Mouse (Mus musculus): ENCODE results near the gene Qdpr. TPM values are rescaled to one million over a fixed set of nuclear protein-coding genes. Genes with fewer than 3 reads are reported as not detected.
A peak's percentile ranks its signal among the peaks of the same experiment; 100 is the strongest.

The Qdpr gene
- polyA plus RNA-seq, 1 experiment: 62.4 TPM

GRCm38 (mm10) chr5:45448676-45449075 is 1.4 kb downstream of the Qdpr start:
- Histone ChIP-seq H3K4me2 (ENCODE audit: low read depth) (peak overlapping the region; percentile 95), H3K4me3 (peak overlapping the region; percentile 34), H3K27me3 (ENCODE audit: control insufficient read depth, insufficient read depth, insufficient read length) (no peaks in the 10 kb centered on the region), H3K36me3 (ENCODE audit: control insufficient read depth, insufficient read depth) (no peaks in the 10 kb centered on the region), H3K79me2 (ENCODE audit: control insufficient read depth, insufficient read depth) (no peaks in the 10 kb centered on the region), H3ac (ENCODE audit: control insufficient read depth, insufficient read length) (no peak overlapping the region)
- TF ChIP-seq POLR2AphosphoS2 (IDR thresholded peaks at IDR 0.05; ENCODE audit: insufficient read length, low read depth) (no peak), SRF (IDR thresholded peaks at IDR 0.05; ENCODE audit: control insufficient read depth, insufficient read length, low read depth) (no peak), MYOD1 (IDR thresholded peaks at IDR 0.05; ENCODE audit: control insufficient read depth in 1 of 3, insufficient read length in 2 of 3, low read depth in 2 of 3) (no peak), USF1 (IDR thresholded peaks at IDR 0.05; ENCODE audit: low read depth) (no peak), TCF3 (IDR thresholded peaks at IDR 0.05; ENCODE audit: insufficient read length, low read depth) (no peak), E2F4 (IDR thresholded peaks at IDR 0.05; ENCODE audit: insufficient read depth) (no peak), MYOG (IDR thresholded peaks at IDR 0.05; ENCODE audit: control insufficient read depth in 1 of 3, insufficient read depth in 1 of 3, insufficient read length in 2 of 3, low read depth in 2 of 3) (no peak), POLR2A (IDR thresholded peaks at IDR 0.05; ENCODE audit: insufficient read length, low read depth) (no peak), REST (IDR thresholded peaks at IDR 0.05; ENCODE audit: insufficient read depth, insufficient read length) (no peak), CEBPB (IDR thresholded peaks at IDR 0.05; ENCODE audit: insufficient read depth, poor library complexity, severe bottlenecking) (no peak), TCF12 (IDR thresholded peaks at IDR 0.05; ENCODE audit: insufficient read depth, poor library complexity, severe bottlenecking) (no peak), MAX (IDR thresholded peaks at IDR 0.05; ENCODE audit: low read depth) (no peak)

GRCm38 (mm10) chr5:45444130-45444832 is 5.8 kb downstream of the Qdpr start:
- no peaks in the 10 kb centered on the region for H3K36me3 ChIP-seq (ENCODE audit: control insufficient read depth, insufficient read depth)
- no peak overlapping the region for H3K4me3 ChIP-seq
- no peak for TF ChIP-seq POLR2AphosphoS2 (IDR thresholded peaks at IDR 0.05; ENCODE audit: insufficient read length, low read depth)
- TF ChIP-seq TCF12 (IDR thresholded peaks at IDR 0.05; ENCODE audit: insufficient read depth, poor library complexity, severe bottlenecking): peak; percentile 57
- TF ChIP-seq REST (IDR thresholded peaks at IDR 0.05; ENCODE audit: insufficient read depth, insufficient read length): no peak
- peak; percentile 70 for TF ChIP-seq TCF3 (IDR thresholded peaks at IDR 0.05; ENCODE audit: insufficient read length, low read depth)
- TF ChIP-seq MYOD1 (IDR thresholded peaks at IDR 0.05; ENCODE audit: control insufficient read depth in 1 of 3, insufficient read length in 2 of 3, low read depth in 2 of 3): peak; percentile 70 to 96 (median 88)
- TF ChIP-seq MAX (IDR thresholded peaks at IDR 0.05; ENCODE audit: low read depth): no peak
- peak; percentile 55 to 93 (median 77) for TF ChIP-seq MYOG (IDR thresholded peaks at IDR 0.05; ENCODE audit: control insufficient read depth in 1 of 3, insufficient read depth in 1 of 3, insufficient read length in 2 of 3, low read depth in 2 of 3)
- no peak overlapping the region for H3ac ChIP-seq (ENCODE audit: control insufficient read depth, insufficient read length)
- H3K27me3 ChIP-seq (ENCODE audit: control insufficient read depth, insufficient read depth, insufficient read length): no peaks in the 10 kb centered on the region
- no peaks in the 10 kb centered on the region for H3K79me2 ChIP-seq (ENCODE audit: control insufficient read depth, insufficient read depth)
- peak overlapping the region; percentile 21 for H3K4me2 ChIP-seq (ENCODE audit: low read depth)

GRCm38 (mm10) chr5:45441745-45442144 is 8.3 kb downstream of the Qdpr start:
- Histone ChIP-seq H3K4me3 (no peak overlapping the region), H3K27me3 (ENCODE audit: control insufficient read depth, insufficient read depth, insufficient read length) (no peaks in the 10 kb centered on the region), H3K36me3 (ENCODE audit: control insufficient read depth, insufficient read depth) (no peaks in the 10 kb centered on the region), H3K4me2 (ENCODE audit: low read depth) (no peak overlapping the region), H3ac (ENCODE audit: control insufficient read depth, insufficient read length) (no peak overlapping the region), H3K79me2 (ENCODE audit: control insufficient read depth, insufficient read depth) (no peaks in the 10 kb centered on the region)
- TF ChIP-seq E2F4 (IDR thresholded peaks at IDR 0.05; ENCODE audit: insufficient read depth): no peak
- no peak for TF ChIP-seq REST (IDR thresholded peaks at IDR 0.05; ENCODE audit: insufficient read depth, insufficient read length)
- TF ChIP-seq USF1 (IDR thresholded peaks at IDR 0.05; ENCODE audit: low read depth): no peak
- no peak for TF ChIP-seq POLR2A (IDR thresholded peaks at IDR 0.05; ENCODE audit: insufficient read length, low read depth)
- no peak for TF ChIP-seq MYOD1 (IDR thresholded peaks at IDR 0.05; ENCODE audit: control insufficient read depth in 1 of 3, insufficient read length in 2 of 3, low read depth in 2 of 3)
- no peak for TF ChIP-seq CEBPB (IDR thresholded peaks at IDR 0.05; ENCODE audit: insufficient read depth, poor library complexity, severe bottlenecking)
- no peak for TF ChIP-seq MAX (IDR thresholded peaks at IDR 0.05; ENCODE audit: low read depth)
- no peak for TF ChIP-seq POLR2AphosphoS2 (IDR thresholded peaks at IDR 0.05; ENCODE audit: insufficient read length, low read depth)
- TF ChIP-seq SRF (IDR thresholded peaks at IDR 0.05; ENCODE audit: control insufficient read depth, insufficient read length, low read depth): no peak
- no peak for TF ChIP-seq TCF12 (IDR thresholded peaks at IDR 0.05; ENCODE audit: insufficient read depth, poor library complexity, severe bottlenecking)

- Histone ChIP-seq H3ac (ENCODE audit: control insufficient read depth, insufficient read length) (no peak overlapping the region), H3K4me2 (ENCODE audit: low read depth) (no peak overlapping the region), H3K4me3 (no peak overlapping the region), H3K27me3 (ENCODE audit: control insufficient read depth, insufficient read depth, insufficient read length) (no peaks in the 10 kb centered on the region), H3K36me3 (ENCODE audit: control insufficient read depth, insufficient read depth) (no peaks in the 10 kb centered on the region), H3K79me2 (ENCODE audit: control insufficient read depth, insufficient read depth) (no peaks in the 10 kb centered on the region)
- no peak for TF ChIP-seq SRF (IDR thresholded peaks at IDR 0.05; ENCODE audit: control insufficient read depth, insufficient read length, low read depth)
- TF ChIP-seq POLR2AphosphoS2 (IDR thresholded peaks at IDR 0.05; ENCODE audit: insufficient read length, low read depth): no peak
- TF ChIP-seq E2F4 (IDR thresholded peaks at IDR 0.05; ENCODE audit: insufficient read depth): no peak
- TF ChIP-seq MYOD1 (IDR thresholded peaks at IDR 0.05; ENCODE audit: control insufficient read depth in 1 of 3, insufficient read length in 2 of 3, low read depth in 2 of 3): no peak
- TF ChIP-seq POLR2A (IDR thresholded peaks at IDR 0.05; ENCODE audit: insufficient read length, low read depth): no peak
- no peak for TF ChIP-seq REST (IDR thresholded peaks at IDR 0.05; ENCODE audit: insufficient read depth, insufficient read length)
Measured at GRCm38 (mm10) chr5:45441124-45441523, 8.9 kb downstream of the Qdpr start.

GRCm38 (mm10) chr5:45438301-45438700 is 11.7 kb downstream of the Qdpr start:
- Histone ChIP-seq H3K4me2 (ENCODE audit: low read depth) (no peak overlapping the region), H3K79me2 (ENCODE audit: control insufficient read depth, insufficient read depth) (no peaks in the 10 kb centered on the region), H3ac (ENCODE audit: control insufficient read depth, insufficient read length) (no peak overlapping the region), H3K36me3 (ENCODE audit: control insufficient read depth, insufficient read depth) (peaks cover 14% of the 10 kb centered on the region), H3K27me3 (ENCODE audit: control insufficient read depth, insufficient read depth, insufficient read length) (no peaks in the 10 kb centered on the region), H3K4me3 (no peak overlapping the region)
- no peak for TF ChIP-seq REST (IDR thresholded peaks at IDR 0.05; ENCODE audit: insufficient read depth, insufficient read length)
- peak in 1 of 3 experiments; percentile 37 for TF ChIP-seq MYOD1 (IDR thresholded peaks at IDR 0.05; ENCODE audit: control insufficient read depth in 1 of 3, insufficient read length in 2 of 3, low read depth in 2 of 3)
